Mouse (Mus musculus) lung, embryonic 16.5 days (tissue): ENCODE data around the gene Gm20696. TPM values are rescaled to one million over a fixed set of nuclear protein-coding genes. Genes with fewer than 3 reads are reported as not detected.
A peak's percentile ranks its signal among the peaks of the same experiment; 100 is the strongest.

Experiments used
- ATAC-seq: fragments of 200-750 bp; cut with Nextera tagmentation; 2 replicates; pipeline ENCODE4 v1.8.0; 2017; ENCODE audit warnings: low read depth, mild to moderate bottlenecking, moderate library complexity
- H3K27ac ChIP-seq: fragments of 300-500 bp; sonication (generic); 2 replicates; pipeline ENCODE4 v1.5.1; 2014; ENCODE audit warnings: mild to moderate bottlenecking, control low read depth, low read length
- H3K27me3 ChIP-seq: fragments of 300-500 bp; sonication (generic); 2 replicates; pipeline ENCODE4 v1.6.1; 2014; ENCODE audit warnings: low read depth, low read length, mixed read lengths; ENCODE audit not compliant: control insufficient read depth, insufficient read depth
- H3K36me3 ChIP-seq: fragments of 300-500 bp; sonication (generic); 2 replicates; pipeline ENCODE4 v1.6.1; 2014; ENCODE audit warnings: low read length; ENCODE audit not compliant: control insufficient read depth, insufficient read depth
- H3K4me1 ChIP-seq: fragments of 300-500 bp; sonication (generic); replicated peaks from 2 replicates; pipeline ENCODE4 v1.6.1; 2014; ENCODE audit warnings: low read length, mixed read lengths; ENCODE audit not compliant: control insufficient read depth, insufficient read depth
- H3K4me2 ChIP-seq: fragments of 300-500 bp; sonication (generic); 2 replicates; pipeline ENCODE4 v1.6.1; 2014; ENCODE audit warnings: low read depth, low read length, control low read depth
- H3K4me3 ChIP-seq: fragments of 300-500 bp; sonication (generic); 2 replicates; pipeline ENCODE4 v1.5.1; 2014; ENCODE audit warnings: mild to moderate bottlenecking, low read length, control low read depth
- H3K9ac ChIP-seq: fragments of 300-500 bp; sonication (generic); 2 replicates; pipeline ENCODE4 v1.6.1; 2014; ENCODE audit warnings: low read length, control low read depth
- H3K9me3 ChIP-seq: fragments of 300-500 bp; sonication (generic); 2 replicates; pipeline ENCODE4 v1.6.1; 2016; ENCODE audit warnings: low read length; ENCODE audit not compliant: control insufficient read depth
- WGBS: fragments of 180-500 bp; shearing (Covaris S2); extraction: QIAGEN DNeasy Blood & Tissue Kit; methylation state at CpG from one replicate; pipeline ENCODE4 v1.1.7; 2014; 5-methylcytosine and 5-hydroxymethylcytosine counted together
- polyA plus RNA-seq: library from polyadenylated mRNA; unstranded; fragments of >200 nt; fragmentation: Nextera tagmentation; extraction: Ambion mirVana; gene quantifications from 2 replicates; pipeline ENCODE4 v1.2.1, GENCODE M21; 2015

Gm20696 gene
- polyA plus RNA-seq, 1 experiment from 2014 or later: 2.3 TPM

GRCm38 (mm10) chr6:99691666-99692205, 25.1 kb upstream of the Gm20696 start:
- H3K4me1 ChIP-seq: peaks cover 9% of the 10 kb centered on the region
- peak overlapping the region; percentile 97 for H3K4me2 ChIP-seq
- H3K9ac ChIP-seq: peak overlapping the region; percentile 86
- H3K27me3 ChIP-seq: peaks cover 7% of the 10 kb centered on the region; the same call in 1 of the 2 replicates
- H3K36me3 ChIP-seq: no peaks in the 10 kb centered on the region
- no peak overlapping the region for H3K27ac ChIP-seq
- peak overlapping the region; percentile 77 for H3K4me3 ChIP-seq
- 7% methylated on average over 24 of the region's 25 CpGs for WGBS
- peak; percentile 29; the same call in 1 of the 2 replicates for ATAC-seq
- H3K9me3 ChIP-seq: no peaks in the 10 kb centered on the region

- Histone ChIP-seq H3K27me3 (peaks cover 4% of the 10 kb centered on the region; the same call in 1 of the 2 replicates), H3K9ac (no peak overlapping the region), H3K9me3 (no peaks in the 10 kb centered on the region; the same call in 1 of the 2 replicates), H3K36me3 (no peaks in the 10 kb centered on the region), H3K4me1 (peaks cover 5% of the 10 kb centered on the region), H3K27ac (no peak overlapping the region), H3K4me3 (no peak overlapping the region), H3K4me2 (no peak overlapping the region)
- no peak for ATAC-seq
- 73% methylated on average over 6 of the region's 6 CpGs for WGBS
These were observed 21.9 kb upstream of the Gm20696 start for GRCm38 (mm10) chr6:99688513-99688912.

GRCm38 (mm10) chr6:99684899-99685298, 18.3 kb upstream of the Gm20696 start:
- H3K9me3 ChIP-seq: no peaks in the 10 kb centered on the region; the same call in 1 of the 2 replicates
- no peak overlapping the region for H3K4me3 ChIP-seq
- no peak for ATAC-seq
- no peak overlapping the region for H3K27ac ChIP-seq
- no peaks in the 10 kb centered on the region for H3K4me1 ChIP-seq
- no peaks in the 10 kb centered on the region for H3K36me3 ChIP-seq
- 57% methylated on average over 5 of the region's 5 CpGs for WGBS
- H3K9ac ChIP-seq: no peak overlapping the region
- no peaks in the 10 kb centered on the region; the same call in 1 of the 2 replicates for H3K27me3 ChIP-seq
- H3K4me2 ChIP-seq: no peak overlapping the region

- 92% methylated on average over 5 of the region's 5 CpGs for WGBS
- ATAC-seq: no peak
- H3K4me3 ChIP-seq: no peak overlapping the region
These were observed 17.4 kb upstream of the Gm20696 start for GRCm38 (mm10) chr6:99683974-99684373.

GRCm38 (mm10) chr6:99678108-99678507, 11.5 kb upstream of the Gm20696 start:
- Histone ChIP-seq H3K9me3 (no peaks in the 10 kb centered on the region), H3K27ac (no peak overlapping the region), H3K36me3 (no peaks in the 10 kb centered on the region), H3K4me2 (no peak overlapping the region), H3K4me3 (no peak overlapping the region), H3K4me1 (no peaks in the 10 kb centered on the region; the same call in 1 of the 2 replicates), H3K9ac (no peak overlapping the region), H3K27me3 (no peaks in the 10 kb centered on the region)
- 0 out of 2 replicates have a peak, but pooled peaks have one; percentile 26 for ATAC-seq
- 75% methylated on average over 11 of the region's 11 CpGs for WGBS

More at GRCm38 (mm10) chr6:99683974-99684373, 17.4 kb upstream of the Gm20696 start:
- Histone ChIP-seq H3K4me2 (no peak overlapping the region), H3K9me3 (no peaks in the 10 kb centered on the region; the same call in 1 of the 2 replicates), H3K9ac (no peak overlapping the region), H3K4me1 (no peaks in the 10 kb centered on the region), H3K27ac (no peak overlapping the region), H3K36me3 (no peaks in the 10 kb centered on the region), H3K27me3 (no peaks in the 10 kb centered on the region)

- H3K4me3 ChIP-seq: no peak overlapping the region
- H3K27ac ChIP-seq: no peak overlapping the region
- no peak overlapping the region for H3K4me2 ChIP-seq
- 67% methylated on average over 8 of the region's 8 CpGs for whole genome bisulfite sequencing
- no peaks in the 10 kb centered on the region for H3K36me3 ChIP-seq
- no peak for ATAC-seq
- H3K4me1 ChIP-seq: no peaks in the 10 kb centered on the region; the same call in 1 of the 2 replicates
- H3K27me3 ChIP-seq: no peaks in the 10 kb centered on the region
- no peaks in the 10 kb centered on the region for H3K9me3 ChIP-seq
- no peak overlapping the region for H3K9ac ChIP-seq
These were observed 10.7 kb upstream of the Gm20696 start for GRCm38 (mm10) chr6:99677325-99677724.

- no peaks in the 10 kb centered on the region for H3K9me3 ChIP-seq
- no peak for ATAC-seq
- H3K9ac ChIP-seq: no peak overlapping the region
- no peak overlapping the region for H3K4me3 ChIP-seq
- WGBS: 73% methylated on average over 4 of the region's 4 CpGs
- H3K4me2 ChIP-seq: no peak overlapping the region
- H3K27ac ChIP-seq: no peak overlapping the region
- no peaks in the 10 kb centered on the region for H3K27me3 ChIP-seq
- H3K4me1 ChIP-seq: peaks cover 3% of the 10 kb centered on the region
- no peaks in the 10 kb centered on the region for H3K36me3 ChIP-seq
These were observed 7.9 kb upstream of the Gm20696 start for GRCm38 (mm10) chr6:99674482-99674881.

- Histone ChIP-seq H3K4me2 (no peak overlapping the region), H3K27ac (no peak overlapping the region), H3K4me3 (no peak overlapping the region), H3K9ac (no peak overlapping the region), H3K9me3 (no peaks in the 10 kb centered on the region), H3K4me1 (peaks cover 8% of the 10 kb centered on the region), H3K27me3 (no peaks in the 10 kb centered on the region), H3K36me3 (no peaks in the 10 kb centered on the region)
- 45% methylated on average over 3 of the region's 3 CpGs for WGBS
- ATAC-seq: no peak
These were observed 5.2 kb upstream of the Gm20696 start for GRCm38 (mm10) chr6:99671768-99672167.

- Histone ChIP-seq H3K27me3 (no peaks in the 10 kb centered on the region), H3K27ac (no peak overlapping the region), H3K36me3 (no peaks in the 10 kb centered on the region), H3K9ac (no peak overlapping the region), H3K4me1 (peaks cover 11% of the 10 kb centered on the region), H3K4me2 (no peak overlapping the region), H3K4me3 (no peak overlapping the region), H3K9me3 (no peaks in the 10 kb centered on the region)
- 0 out of 2 replicates have a peak, but pooled peaks have one; percentile 15 for ATAC-seq
- 72% methylated on average over 7 of the region's 7 CpGs for WGBS
These were observed 4.0 kb upstream of the Gm20696 start for GRCm38 (mm10) chr6:99670481-99671119.
